Mouse (Mus musculus): ENCODE measurements around the gene Hsd17b1. TPM values are rescaled to one million over a fixed set of nuclear protein-coding genes. Genes with fewer than 3 reads are reported as not detected.

Gene Hsd17b1
- polyA plus RNA-seq, 2 experiments, result 0.08 to 0.19 TPM

DNA sequence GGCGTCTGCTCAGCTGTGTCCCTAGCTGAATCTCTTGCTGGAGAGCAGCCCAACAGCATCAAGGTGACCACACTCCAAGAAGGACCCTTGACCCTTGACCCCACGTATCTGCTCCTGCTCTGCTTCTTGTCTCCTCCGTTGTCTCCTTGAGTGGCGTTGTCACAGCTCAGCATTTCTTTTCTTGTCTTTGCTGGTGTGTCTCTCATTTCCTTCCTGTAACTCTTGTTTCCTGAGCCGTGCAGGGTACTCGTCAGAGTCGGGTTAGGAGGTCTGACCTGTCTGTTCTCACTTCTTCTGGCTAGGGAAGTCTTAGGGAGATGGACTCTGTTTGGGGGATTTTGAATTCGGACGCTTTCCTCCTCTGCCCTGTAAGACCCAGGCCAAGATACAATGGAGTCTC is 31.8 kb upstream of the Hsd17b1 start:
- Histone ChIP-seq H3K4me1 (replicated peaks; ENCODE audit: control insufficient read depth in 2 of 2, insufficient read depth in 2 of 2, low read length in 1 of 2) (peaks cover 0 to 6% of the 10 kb centered on the region in 2 experiments; a peak in 2 of 4 replicates), H3K4me2 (ENCODE audit: low read depth) (no peak overlapping the region), H3K27me3 (ENCODE audit: control insufficient read depth, insufficient read depth, low read length) (no peaks in the 10 kb centered on the region), H3K36me3 (replicated peaks; ENCODE audit: control insufficient read depth, insufficient read depth, low read depth) (peaks cover 94% of the 10 kb centered on the region), H3K9ac (replicated peaks) (no peak overlapping the region), H3K27ac (no peak overlapping the region), H3K4me3 (ENCODE audit: insufficient read depth in 1 of 2, low read depth in 2 of 2, low read length in 2 of 2) (no peak overlapping the region), H3K9me3 (ENCODE audit: control insufficient read depth, low read length) (no peaks in the 10 kb centered on the region)
- TF ChIP-seq EP300 (IDR thresholded peaks at IDR 0.05; ENCODE audit: low read depth) (no peak), CTCF (IDR thresholded peaks at IDR 0.05; ENCODE audit: low read depth) (no peak)
- 37% methylated on average over 9 of the region's 9 CpGs for WGBS (ENCODE audit: insufficient replicate concordance)
- DNase-seq (ENCODE audit: low read depth in 3 of 3, low spot score in 3 of 3) (no peak), ATAC-seq (ENCODE audit: insufficient read depth) (no peak)

DNA sequence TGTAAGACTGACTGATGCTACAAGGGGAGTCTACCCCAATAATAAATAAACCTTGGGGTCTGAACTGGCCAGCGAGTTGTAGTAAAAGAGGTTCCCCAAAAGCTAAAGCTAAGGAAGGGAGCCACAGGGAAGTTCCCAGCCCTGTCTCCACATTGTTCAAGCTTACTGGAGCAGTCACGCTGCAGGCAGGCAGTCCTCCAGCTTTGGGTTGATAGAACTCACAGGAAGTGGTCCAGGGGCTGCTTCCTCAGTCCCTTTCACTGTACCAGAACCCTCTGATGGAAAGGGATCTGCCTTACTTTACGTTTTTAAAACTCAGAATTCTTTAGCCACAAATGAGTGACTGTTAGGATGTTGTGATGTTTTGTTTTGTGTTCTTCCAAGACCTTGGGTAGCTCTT is 30.7 kb upstream of the Hsd17b1 start:
- Histone ChIP-seq H3K27ac (no peak overlapping the region), H3K4me3 (ENCODE audit: insufficient read depth in 1 of 2, low read depth in 2 of 2, low read length in 2 of 2) (no peak overlapping the region), H3K4me2 (ENCODE audit: low read depth) (no peak overlapping the region), H3K27me3 (ENCODE audit: control insufficient read depth, insufficient read depth, low read length) (no peaks in the 10 kb centered on the region), H3K9me3 (ENCODE audit: control insufficient read depth, low read length) (no peaks in the 10 kb centered on the region), H3K9ac (replicated peaks) (no peak overlapping the region), H3K36me3 (replicated peaks; ENCODE audit: control insufficient read depth, insufficient read depth, low read depth) (peaks cover 93% of the 10 kb centered on the region), H3K4me1 (replicated peaks; ENCODE audit: control insufficient read depth in 2 of 2, insufficient read depth in 2 of 2, low read length in 1 of 2) (peaks cover 0 to 6% of the 10 kb centered on the region in 2 experiments; a peak in 2 of 4 replicates)
- 61% methylated on average over 3 of the region's 3 CpGs for WGBS (ENCODE audit: insufficient replicate concordance)
- ATAC-seq (ENCODE audit: insufficient read depth) (no peak), DNase-seq (ENCODE audit: low read depth in 3 of 3, low spot score in 3 of 3) (no peak)
- TF ChIP-seq CTCF (IDR thresholded peaks at IDR 0.05; ENCODE audit: low read depth), result no peak
- no peak for TF ChIP-seq EP300 (IDR thresholded peaks at IDR 0.05; ENCODE audit: low read depth)

DNA sequence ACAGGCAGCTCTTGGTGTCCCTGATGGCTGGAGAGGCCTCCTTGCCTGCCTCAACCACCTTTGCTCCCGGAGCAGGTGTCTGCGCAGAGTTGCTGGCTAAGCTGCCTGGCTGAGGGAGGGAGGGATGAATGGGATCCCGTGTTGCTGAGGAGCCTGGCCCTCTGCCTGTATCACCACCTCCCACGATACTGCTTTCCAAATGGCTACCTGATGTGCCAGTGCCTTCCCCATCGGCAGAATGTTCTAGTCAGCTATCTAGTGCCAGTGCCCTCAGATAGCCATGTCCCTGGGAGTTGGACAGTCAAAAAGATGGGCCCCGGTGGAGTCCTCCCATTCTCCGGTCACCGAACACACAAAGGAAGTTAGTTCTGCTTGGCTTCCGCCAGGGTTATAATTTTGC is 27.9 kb upstream of the Hsd17b1 start:
- WGBS (ENCODE audit: insufficient replicate concordance), result 91% methylated on average over 9 of the region's 9 CpGs

DNA sequence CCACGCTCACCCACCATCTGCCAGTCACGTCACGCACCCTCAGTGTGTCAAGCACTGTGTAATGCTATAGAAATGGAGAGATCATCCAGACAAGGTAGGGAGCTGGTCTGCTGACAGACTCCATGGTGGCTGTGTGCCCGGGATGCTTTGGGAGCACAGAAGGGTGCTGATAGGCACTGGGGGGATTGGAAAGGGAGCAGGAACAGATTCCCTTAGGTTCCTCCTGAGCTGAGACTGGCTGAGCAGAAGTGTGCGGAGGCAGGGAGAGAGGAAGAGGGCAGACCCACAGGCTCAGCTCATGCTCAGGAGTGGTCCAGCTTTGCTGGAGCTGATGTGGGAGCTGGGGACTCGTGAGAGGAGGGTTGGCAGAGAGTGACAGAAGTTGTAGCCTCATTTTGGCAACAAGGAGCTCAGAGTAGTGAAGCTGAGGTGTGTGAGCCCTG is 27.1 kb upstream of the Hsd17b1 start:
- Histone ChIP-seq H3K9me3 (ENCODE audit: control insufficient read depth, low read length) (no peaks in the 10 kb centered on the region), H3K9ac (replicated peaks) (no peak overlapping the region), H3K27me3 (ENCODE audit: control insufficient read depth, insufficient read depth, low read length) (no peaks in the 10 kb centered on the region), H3K36me3 (replicated peaks; ENCODE audit: control insufficient read depth, insufficient read depth, low read depth) (peaks cover 82% of the 10 kb centered on the region), H3K4me2 (ENCODE audit: low read depth) (no peak overlapping the region), H3K27ac (no peak overlapping the region), H3K4me3 (ENCODE audit: insufficient read depth in 1 of 2, low read depth in 2 of 2, low read length in 2 of 2) (no peak overlapping the region), H3K4me1 (replicated peaks; ENCODE audit: control insufficient read depth in 2 of 2, insufficient read depth in 2 of 2, low read length in 1 of 2) (peaks cover 0 to 8% of the 10 kb centered on the region in 2 experiments; a peak in 2 of 4 replicates)
- TF ChIP-seq EP300 (IDR thresholded peaks at IDR 0.05; ENCODE audit: low read depth), result no peak
- TF ChIP-seq CTCF (IDR thresholded peaks at IDR 0.05; ENCODE audit: low read depth), result no peak
- 85% methylated on average over 6 of the region's 6 CpGs for WGBS (ENCODE audit: insufficient replicate concordance)
- ATAC-seq (ENCODE audit: insufficient read depth), result no peak
- no peak for DNase-seq (ENCODE audit: low read depth in 3 of 3, low spot score in 3 of 3)

More for the DNA sequence above, 27.9 kb upstream of the Hsd17b1 start:
- no peak for ATAC-seq (ENCODE audit: insufficient read depth)
- TF ChIP-seq CTCF (IDR thresholded peaks at IDR 0.05; ENCODE audit: low read depth) (no peak), EP300 (IDR thresholded peaks at IDR 0.05; ENCODE audit: low read depth) (no peak)
- H3K4me2 ChIP-seq (ENCODE audit: low read depth), result no peak overlapping the region
- H3K27ac ChIP-seq, result no peak overlapping the region
- H3K9me3 ChIP-seq (ENCODE audit: control insufficient read depth, low read length), result no peaks in the 10 kb centered on the region
- peaks cover 83% of the 10 kb centered on the region for H3K36me3 ChIP-seq (replicated peaks; ENCODE audit: control insufficient read depth, insufficient read depth, low read depth)
- H3K4me3 ChIP-seq (ENCODE audit: insufficient read depth in 1 of 2, low read depth in 2 of 2, low read length in 2 of 2), result no peak overlapping the region
- DNase-seq (ENCODE audit: low read depth in 3 of 3, low spot score in 3 of 3), result no peak
- peaks cover 0 to 6% of the 10 kb centered on the region in 2 experiments; a peak in 2 of 4 replicates for H3K4me1 ChIP-seq (replicated peaks; ENCODE audit: control insufficient read depth in 2 of 2, insufficient read depth in 2 of 2, low read length in 1 of 2)
- H3K27me3 ChIP-seq (ENCODE audit: control insufficient read depth, insufficient read depth, low read length), result no peaks in the 10 kb centered on the region
- H3K9ac ChIP-seq (replicated peaks), result no peak overlapping the region

DNA sequence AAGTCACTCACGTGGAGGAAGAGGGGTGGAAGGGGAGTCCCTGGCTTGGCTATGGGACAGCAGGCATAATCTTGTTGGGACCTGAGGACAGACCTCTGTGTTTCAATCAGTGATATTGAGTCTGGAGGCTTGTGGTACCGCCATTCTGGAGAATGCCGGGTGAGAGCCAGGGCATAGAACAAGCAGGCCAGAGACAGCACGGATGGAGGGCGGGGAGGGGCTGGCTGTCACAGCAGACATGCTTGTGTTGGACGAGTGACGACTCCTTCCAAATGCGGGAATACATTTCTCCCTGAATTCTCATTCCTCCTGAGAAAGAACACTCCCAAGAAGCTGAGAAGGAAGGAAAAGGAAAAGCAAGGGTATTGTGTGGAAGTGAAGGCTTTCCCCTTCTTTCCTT is 26.6 kb upstream of the Hsd17b1 start:
- H3K27ac ChIP-seq, result no peak overlapping the region
- 83% methylated on average over 8 of the region's 8 CpGs for WGBS (ENCODE audit: insufficient replicate concordance)
- TF ChIP-seq CTCF (IDR thresholded peaks at IDR 0.05; ENCODE audit: low read depth) (no peak), EP300 (IDR thresholded peaks at IDR 0.05; ENCODE audit: low read depth) (no peak)
- peaks cover 82% of the 10 kb centered on the region for H3K36me3 ChIP-seq (replicated peaks; ENCODE audit: control insufficient read depth, insufficient read depth, low read depth)
- no peak for DNase-seq (ENCODE audit: low read depth in 3 of 3, low spot score in 3 of 3)
- H3K4me3 ChIP-seq (ENCODE audit: insufficient read depth in 1 of 2, low read depth in 2 of 2, low read length in 2 of 2), result no peak overlapping the region
- no peak for ATAC-seq (ENCODE audit: insufficient read depth)
- no peaks in the 10 kb centered on the region for H3K9me3 ChIP-seq (ENCODE audit: control insufficient read depth, low read length)
- H3K4me2 ChIP-seq (ENCODE audit: low read depth), result no peak overlapping the region
- peaks cover 0 to 4% of the 10 kb centered on the region in 2 experiments; a peak in 1 of 4 replicates for H3K4me1 ChIP-seq (replicated peaks; ENCODE audit: control insufficient read depth in 2 of 2, insufficient read depth in 2 of 2, low read length in 1 of 2)
- H3K27me3 ChIP-seq (ENCODE audit: control insufficient read depth, insufficient read depth, low read length), result no peaks in the 10 kb centered on the region
- no peak overlapping the region for H3K9ac ChIP-seq (replicated peaks)
